Mouse (Mus musculus) thymus, adult 2 months (tissue): ENCODE data around the gene Macf1.

Experiments used
- CTCF ChIP-seq: fragments of 200-500 bp; IDR thresholded peaks from 2 replicates; pipeline ENCODE4 v1.5.1; 2012; ENCODE audit warnings: mild to moderate bottlenecking, control low read depth, low read length, moderate library complexity, borderline replicate concordance; ENCODE audit not compliant: control insufficient read depth, poor library complexity, insufficient read depth; ENCODE audit errors: extremely low read depth
- POLR2A ChIP-seq: fragments of 200-500 bp; IDR thresholded peaks from 2 replicates; pipeline ENCODE4 v1.6.1; 2012; ENCODE audit warnings: mild to moderate bottlenecking, low read length, control low read depth, moderate library complexity; ENCODE audit not compliant: control insufficient read depth, poor library complexity, insufficient read depth; ENCODE audit errors: extremely low read depth

- TF ChIP-seq CTCF (no peak), POLR2A (no peak)
These were observed 355.2 kb downstream of the Macf1 start for GRCm38 (mm10) chr4:123328946-123329345.
